Mouse (Mus musculus): ENCODE measurements at regions not wholly inside any gene's neighbourhood (a gene's known extent, or its start where the extent isn't known, plus 50 kb on each side); places are given as distances from the start of the nearest gene placed in this dataset.
A peak's percentile ranks its signal among the peaks of the same experiment; 100 is the strongest.

DNA sequence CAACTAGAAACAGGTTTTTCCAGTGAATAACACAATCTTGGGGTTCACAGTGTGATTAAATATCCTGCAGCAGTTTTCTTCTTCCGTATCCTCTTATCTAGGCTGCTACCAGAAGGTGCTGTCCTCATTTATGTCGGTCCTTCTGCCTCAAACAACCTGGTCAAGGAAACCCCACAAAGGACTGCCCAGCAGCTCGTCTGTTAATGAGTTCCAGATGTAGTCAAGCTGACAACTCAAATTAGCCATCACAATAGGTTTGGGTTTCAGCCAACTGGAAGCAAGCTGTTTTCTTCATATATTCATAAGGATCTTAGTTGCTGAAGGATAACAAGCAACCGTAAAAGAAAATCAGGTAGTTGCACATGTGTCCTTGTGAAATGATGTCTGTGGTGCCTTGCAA lies 64.3 kb upstream of the Itga6 start:
- Histone ChIP-seq H3K36me3 (ENCODE audit: insufficient read depth, low read length) (no peaks in the 10 kb centered on the region), H3K4me1 (replicated peaks; ENCODE audit: low read depth, low read length) (peaks cover 25% of the 10 kb centered on the region), H3K27me3 (ENCODE audit: insufficient read depth, low read length) (no peaks in the 10 kb centered on the region), H3K4me3 (replicated peaks; ENCODE audit: low read length) (no peak overlapping the region), H3K9me3 (ENCODE audit: low read length) (peaks cover 5% of the 10 kb centered on the region; the same call in 1 of the 2 replicates)
- TF ChIP-seq CTCF (conservative IDR thresholded peaks at IDR 0.05; ENCODE audit: low read length) = no peak
- no peak for TF ChIP-seq NANOG (IDR thresholded peaks at IDR 0.05; ENCODE audit: borderline replicate concordance, low read length)
- TF ChIP-seq POU5F1 (IDR thresholded peaks at IDR 0.05; ENCODE audit: borderline replicate concordance, low read length) = no peak

DNA sequence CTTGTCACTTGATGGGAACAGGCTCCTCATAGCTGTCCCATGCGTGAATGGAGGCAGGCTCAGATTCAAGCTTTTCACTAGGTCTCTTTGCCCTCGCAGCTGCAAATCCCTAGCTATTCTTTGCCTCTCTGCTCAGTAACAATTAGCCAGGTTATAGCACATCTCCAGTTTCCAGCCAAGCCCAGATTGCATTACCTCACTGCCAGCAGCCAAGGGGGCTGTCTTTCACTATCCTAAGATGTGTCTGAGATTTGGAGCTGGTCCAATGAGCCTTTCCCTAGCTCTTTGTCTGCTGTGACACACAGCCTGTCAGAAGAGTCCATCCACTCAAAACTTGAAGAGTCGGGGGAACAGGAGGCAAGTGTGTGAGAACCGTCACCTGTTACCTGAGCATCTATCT lies 62.0 kb upstream of the Itga6 start:
- Histone ChIP-seq H3K9me3 (ENCODE audit: low read length) (peaks cover 5% of the 10 kb centered on the region; the same call in 1 of the 2 replicates), H3K27me3 (ENCODE audit: insufficient read depth, low read length) (no peaks in the 10 kb centered on the region), H3K4me1 (replicated peaks; ENCODE audit: low read depth, low read length) (peaks cover 25% of the 10 kb centered on the region), H3K4me3 (replicated peaks; ENCODE audit: low read length) (no peak overlapping the region), H3K36me3 (ENCODE audit: insufficient read depth, low read length) (no peaks in the 10 kb centered on the region)
- TF ChIP-seq NANOG (IDR thresholded peaks at IDR 0.05; ENCODE audit: borderline replicate concordance, low read length) (no peak), POU5F1 (IDR thresholded peaks at IDR 0.05; ENCODE audit: borderline replicate concordance, low read length) (no peak), CTCF (conservative IDR thresholded peaks at IDR 0.05; ENCODE audit: low read length) (no peak)

DNA sequence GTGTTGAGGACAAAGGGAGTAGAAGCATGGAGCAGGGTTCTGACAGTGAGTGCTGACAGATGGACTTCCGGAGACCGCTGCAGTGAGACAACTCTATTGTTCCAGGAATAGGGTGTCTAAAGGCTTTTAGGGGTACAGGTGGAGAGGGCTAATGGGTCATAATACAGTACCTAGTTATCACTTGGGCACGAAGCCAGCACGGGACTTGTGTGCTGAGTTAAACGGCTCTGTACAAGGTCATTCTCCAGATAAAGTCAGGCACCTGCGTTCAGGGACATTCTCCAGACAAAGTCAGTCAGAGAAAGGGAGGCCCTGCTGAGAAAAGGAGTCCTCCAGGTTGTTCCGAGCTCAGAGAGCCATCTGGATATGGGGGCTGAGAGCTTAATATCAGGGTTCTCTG lies 60.2 kb upstream of the Itga6 start:
- Histone ChIP-seq H3K4me1 (replicated peaks; ENCODE audit: low read depth, low read length) (peaks cover 25% of the 10 kb centered on the region), H3K36me3 (ENCODE audit: insufficient read depth, low read length) (no peaks in the 10 kb centered on the region), H3K27me3 (ENCODE audit: insufficient read depth, low read length) (no peaks in the 10 kb centered on the region), H3K9me3 (ENCODE audit: low read length) (peaks cover 5% of the 10 kb centered on the region; the same call in 1 of the 2 replicates), H3K4me3 (replicated peaks; ENCODE audit: low read length) (no peak overlapping the region)
- TF ChIP-seq NANOG (IDR thresholded peaks at IDR 0.05; ENCODE audit: borderline replicate concordance, low read length) = no peak
- TF ChIP-seq CTCF (conservative IDR thresholded peaks at IDR 0.05; ENCODE audit: low read length) = no peak
- no peak for TF ChIP-seq POU5F1 (IDR thresholded peaks at IDR 0.05; ENCODE audit: borderline replicate concordance, low read length)

DNA sequence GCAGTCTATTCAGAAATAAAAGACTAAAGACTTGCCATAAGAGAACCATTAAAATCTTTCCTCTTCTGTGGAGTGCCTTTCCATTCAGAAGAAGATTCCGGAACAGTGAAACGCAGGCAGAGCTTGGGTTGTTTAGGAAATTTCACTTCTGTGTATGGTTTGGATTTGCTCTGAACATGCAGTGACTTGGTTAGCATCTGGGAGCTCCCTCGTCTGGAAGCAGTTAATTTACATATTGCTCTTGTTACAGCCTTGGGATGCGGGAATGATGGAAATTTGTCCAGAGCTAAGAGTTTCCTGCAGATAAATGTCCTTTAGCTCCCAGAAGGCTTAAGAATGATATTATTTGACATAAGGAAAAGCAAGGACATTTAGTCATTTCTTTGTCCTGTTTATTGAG lies 56.4 kb upstream of the Itga6 start:
- Histone ChIP-seq H3K4me3 (replicated peaks; ENCODE audit: low read length) (no peak overlapping the region), H3K9me3 (ENCODE audit: low read length) (peaks cover 5% of the 10 kb centered on the region; the same call in 1 of the 2 replicates), H3K27me3 (ENCODE audit: insufficient read depth, low read length) (no peaks in the 10 kb centered on the region), H3K4me1 (replicated peaks; ENCODE audit: low read depth, low read length) (peaks cover 22% of the 10 kb centered on the region), H3K36me3 (ENCODE audit: insufficient read depth, low read length) (no peaks in the 10 kb centered on the region)
- TF ChIP-seq NANOG (IDR thresholded peaks at IDR 0.05; ENCODE audit: borderline replicate concordance, low read length) = no peak
- TF ChIP-seq CTCF (conservative IDR thresholded peaks at IDR 0.05; ENCODE audit: low read length) = no peak
- TF ChIP-seq POU5F1 (IDR thresholded peaks at IDR 0.05; ENCODE audit: borderline replicate concordance, low read length) = no peak

DNA sequence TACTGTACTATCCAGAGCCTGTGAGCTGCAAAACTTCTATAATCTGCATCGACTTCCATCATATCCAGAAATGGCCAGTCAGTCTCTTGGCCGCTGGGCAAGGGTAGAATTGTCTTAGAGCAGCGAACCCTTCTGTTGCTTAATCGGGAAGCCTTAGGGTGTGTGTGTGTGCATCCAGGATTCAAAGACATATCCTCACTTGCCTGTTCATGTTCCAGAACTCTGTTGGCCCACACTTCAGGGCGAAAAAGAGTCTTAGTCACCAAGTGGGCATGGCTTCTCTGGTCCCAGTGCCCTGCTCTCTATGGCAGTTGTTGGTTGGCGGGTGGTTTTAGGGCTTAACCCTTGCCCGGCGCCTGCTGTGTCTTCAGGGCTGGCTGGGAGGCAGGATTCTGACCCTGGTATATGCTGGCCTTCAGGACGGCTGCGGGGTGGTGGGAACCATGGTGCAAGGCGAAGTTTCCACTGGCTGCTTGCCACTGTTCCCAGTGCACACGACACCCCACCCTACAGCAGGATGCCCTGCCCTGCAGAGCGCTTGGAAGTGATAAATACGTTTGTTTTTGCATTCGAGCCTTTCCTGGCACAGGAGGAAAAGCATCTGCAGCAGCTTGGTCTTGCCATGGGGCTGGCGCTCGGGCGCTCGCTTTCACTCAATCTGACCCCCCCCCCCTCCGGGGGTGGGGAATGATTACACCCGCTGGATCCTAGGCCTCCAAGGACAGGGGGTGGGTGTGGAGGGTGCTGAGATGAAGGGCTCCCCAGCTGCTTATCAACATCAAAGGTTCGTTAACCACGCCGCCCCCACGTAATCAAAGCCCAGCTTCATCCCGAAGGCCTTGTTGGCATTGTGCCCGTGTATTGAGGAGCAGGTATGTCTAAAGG lies 54.9 kb upstream of the Itga6 start:
- H3K4me3 ChIP-seq (replicated peaks; ENCODE audit: low read length) = peak overlapping the region; percentile 73
- no peaks in the 10 kb centered on the region for H3K27me3 ChIP-seq (ENCODE audit: insufficient read depth, low read length)
- H3K9me3 ChIP-seq (ENCODE audit: low read length) = no peaks in the 10 kb centered on the region
- H3K36me3 ChIP-seq (ENCODE audit: insufficient read depth, low read length) = no peaks in the 10 kb centered on the region
- TF ChIP-seq CTCF (conservative IDR thresholded peaks at IDR 0.05; ENCODE audit: low read length) = no peak
- TF ChIP-seq POU5F1 (IDR thresholded peaks at IDR 0.05; ENCODE audit: borderline replicate concordance, low read length) = no peak
- no peak for TF ChIP-seq NANOG (IDR thresholded peaks at IDR 0.05; ENCODE audit: borderline replicate concordance, low read length)
- peaks cover 17% of the 10 kb centered on the region for H3K4me1 ChIP-seq (replicated peaks; ENCODE audit: low read depth, low read length)

DNA sequence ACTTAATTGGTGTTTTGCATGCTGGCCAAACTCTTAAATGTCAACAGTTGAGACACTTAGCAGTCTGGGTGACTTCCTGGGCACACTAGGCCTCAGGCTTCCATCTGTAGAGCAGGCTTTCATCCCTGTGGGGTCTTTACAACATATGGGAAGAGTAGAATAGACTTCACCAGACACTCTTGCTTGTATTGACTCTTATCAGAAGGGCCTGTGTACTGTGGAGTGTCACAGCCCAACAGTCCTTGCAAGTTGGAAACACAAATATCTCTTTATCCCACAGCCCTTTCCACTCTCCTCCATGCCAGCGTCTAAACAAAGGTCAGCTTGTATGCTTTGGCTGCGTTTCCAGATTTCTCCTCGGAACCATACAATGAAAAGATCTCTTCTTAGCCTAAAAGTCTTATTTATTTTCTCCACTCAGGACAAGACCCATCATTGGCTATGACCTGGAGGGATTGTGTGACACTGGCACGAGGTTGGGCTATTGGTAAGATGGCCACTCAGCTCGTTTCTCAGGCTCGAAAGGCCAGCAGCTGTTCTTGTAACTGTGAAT lies 50.6 kb upstream of the Itga6 start:
- Histone ChIP-seq H3K27me3 (ENCODE audit: insufficient read depth, low read length) (no peaks in the 10 kb centered on the region), H3K9me3 (ENCODE audit: low read length) (no peaks in the 10 kb centered on the region), H3K4me1 (replicated peaks; ENCODE audit: low read depth, low read length) (peaks cover 22% of the 10 kb centered on the region), H3K36me3 (ENCODE audit: insufficient read depth, low read length) (no peaks in the 10 kb centered on the region), H3K4me3 (replicated peaks; ENCODE audit: low read length) (no peak overlapping the region)
- TF ChIP-seq NANOG (IDR thresholded peaks at IDR 0.05; ENCODE audit: borderline replicate concordance, low read length) = no peak
- no peak for TF ChIP-seq POU5F1 (IDR thresholded peaks at IDR 0.05; ENCODE audit: borderline replicate concordance, low read length)
- no peak for TF ChIP-seq CTCF (conservative IDR thresholded peaks at IDR 0.05; ENCODE audit: low read length)
